Comparison of ENCODE assay signal across 9 mouse cellular contexts in genomic region chr12:52288941-52289567, GRCm38 (mm10).
DNase-seq lines count a peak whose midpoint lies in the region; ATAC-seq and TF ChIP-seq lines count a peak whose summit lies in the region.
"Had no signal": no experiment of that assay in that cellular context is flagged by ENCODE, and none has a peak within 500 bp of the region (broad histone marks: within the 10 kb centered on the region; RNA-seq: fewer than 3 reads in every experiment).

No protein-coding gene starts in this region.

- peak overlapping the region; percentile 47 for H3K27ac ChIP-seq in heart, postnatal 0 days (ENCODE audit: low read depth)
- no peak overlapping the region for H3K27ac ChIP-seq in hindbrain, embryonic 11.5 days (ENCODE audit: low read depth, low read length)
- 0 out of 2 replicates have a peak overlapping the region, but pooled peaks have one; percentile 19 for H3K27ac ChIP-seq in midbrain, postnatal 0 days (ENCODE audit: low read depth, low read length)

- no peak for ATAC-seq in heart, postnatal 0 days (ENCODE audit: insufficient read depth, low read depth)
- peak; percentile 61; the same call in 1 of the 2 replicates for ATAC-seq in hindbrain, embryonic 11.5 days (ENCODE audit: low FRiP score)
- ATAC-seq in midbrain, postnatal 0 days (ENCODE audit: low FRiP score) = peak; percentile 83; the same call in 1 of the 2 replicates
- ATAC-seq in activated CD4-positive, CD25-positive, alpha-beta regulatory T cell, adult 4 months = no peak

- WGBS in heart, postnatal 0 days = 66% methylated on average over 11 of the region's 11 CpGs
- WGBS in hindbrain, embryonic 11.5 days = 65% methylated on average over 11 of the region's 11 CpGs
- WGBS in midbrain, postnatal 0 days = 11% methylated on average over 11 of the region's 11 CpGs

- no peak overlapping the region for H3K9ac ChIP-seq in heart, postnatal 0 days (replicated peaks; ENCODE audit: low read depth, low read length)
- H3K9ac ChIP-seq in hindbrain, embryonic 11.5 days (ENCODE audit: low read depth, low read length) = no peak overlapping the region
- H3K9ac ChIP-seq in midbrain, postnatal 0 days (replicated peaks; ENCODE audit: low read length, poor library complexity, severe bottlenecking) = no peak overlapping the region

- 0 out of 2 replicates have a peak, but pooled peaks cover 7% of the 10 kb centered on the region for H3K4me1 ChIP-seq in heart, postnatal 0 days (ENCODE audit: control insufficient read depth, insufficient read depth)
- H3K4me1 ChIP-seq in hindbrain, embryonic 11.5 days (replicated peaks; ENCODE audit: control insufficient read depth, insufficient read depth, low read length) = no peaks in the 10 kb centered on the region
- peaks cover 4% of the 10 kb centered on the region; the same call in 1 of the 2 replicates for H3K4me1 ChIP-seq in midbrain, postnatal 0 days (ENCODE audit: insufficient read depth, low read length)

- no peaks in the 10 kb centered on the region for H3K27me3 ChIP-seq in heart, postnatal 0 days (ENCODE audit: control insufficient read depth, insufficient read depth, low read length)
- no peaks in the 10 kb centered on the region for H3K27me3 ChIP-seq in hindbrain, embryonic 11.5 days (ENCODE audit: control insufficient read depth, insufficient read depth, low read length)
- H3K27me3 ChIP-seq in midbrain, postnatal 0 days (ENCODE audit: insufficient read depth, low read length) = no peaks in the 10 kb centered on the region

- H3K36me3 ChIP-seq in heart, postnatal 0 days (replicated peaks; ENCODE audit: control insufficient read depth, insufficient read depth, low read length) = no peaks in the 10 kb centered on the region
- H3K36me3 ChIP-seq in hindbrain, embryonic 11.5 days (ENCODE audit: control insufficient read depth, insufficient read depth, low read length) = no peaks in the 10 kb centered on the region
- no peaks in the 10 kb centered on the region for H3K36me3 ChIP-seq in midbrain, postnatal 0 days (ENCODE audit: insufficient read depth, low read length)

- TF ChIP-seq CTCF in heart, postnatal 0 days (IDR thresholded peaks at IDR 0.05; ENCODE audit: low read depth) = no peak
- no peak for TF ChIP-seq CTCF in midbrain, postnatal 0 days (IDR thresholded peaks at IDR 0.05)

- TF ChIP-seq EP300 in heart, postnatal 0 days (IDR thresholded peaks at IDR 0.05; ENCODE audit: low read depth) = no peak

- no peak overlapping the region for H3K4me3 ChIP-seq in heart, postnatal 0 days (ENCODE audit: low read depth, low read length)
- no peak overlapping the region for H3K4me3 ChIP-seq in hindbrain, embryonic 11.5 days (ENCODE audit: low read depth, low read length)
- no peak overlapping the region for H3K4me3 ChIP-seq in midbrain, postnatal 0 days (ENCODE audit: low read depth, low read length)
- H3K4me3 ChIP-seq: erythroblast, embryonic 14.5 days had no signal

- H3K9me3 ChIP-seq in heart, postnatal 0 days (replicated peaks; ENCODE audit: control insufficient read depth, low read length) = no peaks in the 10 kb centered on the region
- H3K9me3 ChIP-seq in hindbrain, embryonic 11.5 days (ENCODE audit: control insufficient read depth, low read length) = no peaks in the 10 kb centered on the region
- H3K9me3 ChIP-seq in midbrain, postnatal 0 days (ENCODE audit: low read length) = no peaks in the 10 kb centered on the region

- peak; percentile 22 for DNase-seq in heart, postnatal 0 days (ENCODE audit: low spot score)
- no peak for DNase-seq in heart, adult 8-10 months (ENCODE audit: low spot score)
- peak; percentile 76 for DNase-seq in embryo, embryonic 10.5 days (ENCODE audit: low spot score)
- peak; percentile 37 for DNase-seq in hindbrain, embryonic 11.5 days (ENCODE audit: low spot score)
- DNase-seq in midbrain, postnatal 0 days (ENCODE audit: low spot score) = peak; percentile 52
- DNase-seq in adrenal gland, adult 2 months = no peak
- no peak for DNase-seq in gastrocnemius, postnatal 4 days (ENCODE audit: low spot score in 2 of 2)

- no peak overlapping the region for H3K4me2 ChIP-seq in heart, postnatal 0 days (ENCODE audit: low read depth, low read length)
- H3K4me2 ChIP-seq in hindbrain, embryonic 11.5 days (replicated peaks; ENCODE audit: low read depth, low read length) = no peak overlapping the region
- no peak overlapping the region; the same call in 1 of the 2 replicates for H3K4me2 ChIP-seq in midbrain, postnatal 0 days (ENCODE audit: low read depth, low read length, poor library complexity, severe bottlenecking)

Comparison
In these comparisons a context has a peak if more than half of its experiments do, and no peak if none do; other contexts are left out.
1. DNase-seq: peak in heart, postnatal 0 days (single experiment), embryo, embryonic 10.5 days (single experiment), hindbrain, embryonic 11.5 days (single experiment) and midbrain, postnatal 0 days (single experiment); none in heart, adult 8-10 months (single experiment), adrenal gland, adult 2 months (single experiment) and gastrocnemius, postnatal 4 days (0 of 2).
2. ATAC-seq: peak in hindbrain, embryonic 11.5 days (single experiment) and midbrain, postnatal 0 days (single experiment); none in heart, postnatal 0 days (single experiment) and activated CD4-positive, CD25-positive, alpha-beta regulatory T cell, adult 4 months (single experiment).